Mouse (Mus musculus) limb, embryonic 15.5 days (tissue): ENCODE data around the gene D17H6S53E. TPM values are rescaled to one million over a fixed set of nuclear protein-coding genes. Genes with fewer than 3 reads are reported as not detected.

Experiments
- ATAC-seq: fragments of 200-750 bp; cut with Nextera tagmentation; 2 replicates; pipeline ENCODE4 v1.8.0; 2017; ENCODE audit warnings: low read depth, moderate TSS enrichment; ENCODE audit not compliant: insufficient number of reproducible peaks, low FRiP score, low TSS enrichment
- H3K27ac ChIP-seq: fragments of 300-500 bp; sonication (generic); 2 replicates; pipeline ENCODE4 v1.5.1; 2015; ENCODE audit warnings: moderate library complexity, mild to moderate bottlenecking, inconsistent platforms
- H3K27me3 ChIP-seq: fragments of 300-500 bp; sonication (generic); 2 replicates; pipeline ENCODE4 v1.6.1; 2015; ENCODE audit warnings: inconsistent platforms
- H3K36me3 ChIP-seq: fragments of 300-500 bp; sonication (generic); 2 replicates; pipeline ENCODE4 v1.6.1; 2015; ENCODE audit warnings: inconsistent platforms
- H3K4me1 ChIP-seq: fragments of 300-500 bp; sonication (generic); 2 replicates; pipeline ENCODE4 v1.6.1; 2015; ENCODE audit warnings: inconsistent platforms
- H3K4me2 ChIP-seq: fragments of 300-500 bp; sonication (generic); 2 replicates; pipeline ENCODE4 v1.6.1; 2015; ENCODE audit warnings: mild to moderate bottlenecking, inconsistent platforms
- H3K4me3 ChIP-seq: fragments of 300-500 bp; sonication (generic); 2 replicates; pipeline ENCODE4 v1.5.1; 2015; ENCODE audit warnings: mild to moderate bottlenecking, inconsistent platforms
- H3K9ac ChIP-seq: fragments of 300-500 bp; sonication (generic); 2 replicates; pipeline ENCODE4 v1.6.1; 2015; ENCODE audit warnings: inconsistent platforms
- H3K9me3 ChIP-seq: fragments of 300-500 bp; sonication (generic); 2 replicates; pipeline ENCODE4 v1.6.1; 2016; ENCODE audit warnings: inconsistent platforms
- WGBS: fragments of 180-500 bp; shearing (Covaris S2); methylation state at CpG from one replicate; pipeline ENCODE4 v1.1.7; 2015; 5-methylcytosine and 5-hydroxymethylcytosine counted together
- polyA plus RNA-seq: library from polyadenylated mRNA; unstranded; fragments of >200 nt; fragmentation: Nextera tagmentation; extraction: Ambion mirVana; gene quantifications from 2 replicates; pipeline ENCODE4 v1.2.1, GENCODE M21; 2015

The D17H6S53E gene
- polyA plus RNA-seq, 1 experiment from 2014 or later, result 10.5 TPM

GRCm38 (mm10) chr17:35139269-35139668 lies 13.1 kb downstream of the D17H6S53E start:
- Histone ChIP-seq H3K9ac (no peak overlapping the region), H3K4me2 (no peak overlapping the region), H3K27ac (no peak overlapping the region), H3K27me3 (no peaks in the 10 kb centered on the region), H3K4me1 (peaks cover 14% of the 10 kb centered on the region), H3K36me3 (peaks cover 61% of the 10 kb centered on the region), H3K4me3 (no peak overlapping the region), H3K9me3 (no peaks in the 10 kb centered on the region)
- 95% methylated on average over 3 of the region's 3 CpGs for WGBS
- ATAC-seq, result no peak

- H3K4me3 ChIP-seq, result no peak overlapping the region
- WGBS, result 81% methylated on average over 16 of the region's 16 CpGs
- ATAC-seq, result no peak
Measured at GRCm38 (mm10) chr17:35140490-35140996, 14.4 kb downstream of the D17H6S53E start.

GRCm38 (mm10) chr17:35141971-35142370 lies 15.8 kb downstream of the D17H6S53E start:
- no peak overlapping the region for H3K9ac ChIP-seq
- no peaks in the 10 kb centered on the region for H3K9me3 ChIP-seq
- WGBS, result 90% methylated on average over 6 of the region's 6 CpGs
- peaks cover 8% of the 10 kb centered on the region for H3K4me1 ChIP-seq
- no peak overlapping the region for H3K4me3 ChIP-seq
- H3K4me2 ChIP-seq, result no peak overlapping the region
- no peak overlapping the region for H3K27ac ChIP-seq
- H3K27me3 ChIP-seq, result no peaks in the 10 kb centered on the region
- ATAC-seq, result no peak
- H3K36me3 ChIP-seq, result peaks cover 88% of the 10 kb centered on the region

More at GRCm38 (mm10) chr17:35140490-35140996, 14.4 kb downstream of the D17H6S53E start:
- Histone ChIP-seq H3K9me3 (no peaks in the 10 kb centered on the region), H3K9ac (no peak overlapping the region), H3K4me2 (no peak overlapping the region), H3K27ac (no peak overlapping the region), H3K27me3 (no peaks in the 10 kb centered on the region), H3K36me3 (peaks cover 74% of the 10 kb centered on the region), H3K4me1 (peaks cover 14% of the 10 kb centered on the region)

GRCm38 (mm10) chr17:35146139-35146538 lies 20.0 kb downstream of the D17H6S53E start:
- no peak for ATAC-seq
- H3K9me3 ChIP-seq, result no peaks in the 10 kb centered on the region
- H3K27ac ChIP-seq, result no peak overlapping the region
- no peak overlapping the region for H3K9ac ChIP-seq
- no peaks in the 10 kb centered on the region for H3K27me3 ChIP-seq
- H3K4me1 ChIP-seq, result no peaks in the 10 kb centered on the region
- WGBS, result 86% methylated on average over 5 of the region's 5 CpGs
- H3K4me3 ChIP-seq, result no peak overlapping the region
- H3K36me3 ChIP-seq, result peaks cover 98% of the 10 kb centered on the region
- H3K4me2 ChIP-seq, result no peak overlapping the region

GRCm38 (mm10) chr17:35147348-35147747 lies 21.2 kb downstream of the D17H6S53E start:
- ATAC-seq, result no peak
- H3K4me3 ChIP-seq, result no peak overlapping the region
- H3K4me2 ChIP-seq, result no peak overlapping the region
- peaks cover 98% of the 10 kb centered on the region for H3K36me3 ChIP-seq
- H3K9me3 ChIP-seq, result no peaks in the 10 kb centered on the region
- no peak overlapping the region; the same call in 1 of the 2 replicates for H3K27ac ChIP-seq
- H3K4me1 ChIP-seq, result no peaks in the 10 kb centered on the region
- H3K27me3 ChIP-seq, result no peaks in the 10 kb centered on the region
- WGBS, result 39% methylated on average over 3 of the region's 3 CpGs
- no peak overlapping the region for H3K9ac ChIP-seq

GRCm38 (mm10) chr17:35147922-35148639 lies 21.9 kb downstream of the D17H6S53E start:
- H3K9me3 ChIP-seq, result no peaks in the 10 kb centered on the region
- WGBS, result 57% methylated on average over 5 of the region's 5 CpGs
- H3K27ac ChIP-seq, result 0 out of 2 replicates have a peak overlapping the region, but pooled peaks have one; percentile 52
- H3K36me3 ChIP-seq, result peaks cover 98% of the 10 kb centered on the region
- H3K9ac ChIP-seq, result no peak overlapping the region
- no peaks in the 10 kb centered on the region for H3K27me3 ChIP-seq
- H3K4me3 ChIP-seq, result no peak overlapping the region
- ATAC-seq, result no peak
- no peaks in the 10 kb centered on the region for H3K4me1 ChIP-seq
- no peak overlapping the region for H3K4me2 ChIP-seq

- no peak for ATAC-seq
- H3K4me2 ChIP-seq, result no peak overlapping the region
- no peak overlapping the region for H3K4me3 ChIP-seq
- 98% methylated on average over 4 of the region's 4 CpGs for WGBS
- no peak overlapping the region for H3K9ac ChIP-seq
- no peaks in the 10 kb centered on the region for H3K27me3 ChIP-seq
- H3K9me3 ChIP-seq, result no peaks in the 10 kb centered on the region
- peaks cover 10% of the 10 kb centered on the region for H3K4me1 ChIP-seq
- H3K36me3 ChIP-seq, result peaks cover 98% of the 10 kb centered on the region
- H3K27ac ChIP-seq, result no peak overlapping the region
Measured at GRCm38 (mm10) chr17:35152121-35152520, 25.9 kb downstream of the D17H6S53E start.

- Histone ChIP-seq H3K36me3 (peaks cover 98% of the 10 kb centered on the region), H3K4me1 (peaks cover 10% of the 10 kb centered on the region), H3K4me2 (no peak overlapping the region), H3K27me3 (no peaks in the 10 kb centered on the region), H3K9ac (no peak overlapping the region), H3K9me3 (no peaks in the 10 kb centered on the region), H3K27ac (no peak overlapping the region), H3K4me3 (no peak overlapping the region)
- ATAC-seq, result no peak
- WGBS, result 91% methylated on average over 9 of the region's 9 CpGs
Measured at GRCm38 (mm10) chr17:35153077-35153476, 26.9 kb downstream of the D17H6S53E start.

- Histone ChIP-seq H3K27ac (no peak overlapping the region), H3K4me2 (no peak overlapping the region), H3K4me3 (no peak overlapping the region), H3K9me3 (no peaks in the 10 kb centered on the region), H3K27me3 (no peaks in the 10 kb centered on the region), H3K36me3 (peaks cover 98% of the 10 kb centered on the region), H3K4me1 (peaks cover 10% of the 10 kb centered on the region), H3K9ac (no peak overlapping the region)
- 53% methylated on average over 4 of the region's 4 CpGs for WGBS
- ATAC-seq, result no peak
Measured at GRCm38 (mm10) chr17:35153931-35154330, 27.8 kb downstream of the D17H6S53E start.

GRCm38 (mm10) chr17:35154616-35155015 lies 28.4 kb downstream of the D17H6S53E start:
- Histone ChIP-seq H3K27ac (peak overlapping the region; percentile 48; the same call in 1 of the 2 replicates), H3K27me3 (no peaks in the 10 kb centered on the region), H3K4me3 (no peak overlapping the region), H3K4me2 (no peak overlapping the region), H3K36me3 (peaks cover 98% of the 10 kb centered on the region), H3K9ac (no peak overlapping the region), H3K4me1 (peaks cover 10% of the 10 kb centered on the region), H3K9me3 (no peaks in the 10 kb centered on the region)
- ATAC-seq, result no peak
- WGBS, result 80% methylated on average over 7 of the region's 7 CpGs

- Histone ChIP-seq H3K4me3 (no peak overlapping the region), H3K4me1 (peaks cover 10% of the 10 kb centered on the region), H3K27ac (no peak overlapping the region), H3K27me3 (no peaks in the 10 kb centered on the region), H3K9me3 (no peaks in the 10 kb centered on the region), H3K9ac (no peak overlapping the region), H3K36me3 (peaks cover 98% of the 10 kb centered on the region), H3K4me2 (no peak overlapping the region)
- no peak for ATAC-seq
- WGBS, result 88% methylated on average over 12 of the region's 12 CpGs
Measured at GRCm38 (mm10) chr17:35155451-35155850, 29.3 kb downstream of the D17H6S53E start.

- H3K4me3 ChIP-seq, result no peak overlapping the region
- no peak overlapping the region for H3K27ac ChIP-seq
- no peak overlapping the region for H3K4me2 ChIP-seq
- 85% methylated on average over 33 of the region's 33 CpGs for WGBS
- no peaks in the 10 kb centered on the region for H3K9me3 ChIP-seq
- no peak overlapping the region for H3K9ac ChIP-seq
- H3K27me3 ChIP-seq, result no peaks in the 10 kb centered on the region
- peaks cover 100% of the 10 kb centered on the region for H3K36me3 ChIP-seq
- peaks cover 18% of the 10 kb centered on the region for H3K4me1 ChIP-seq
- no peak for ATAC-seq
Measured at GRCm38 (mm10) chr17:35156461-35157200, 30.5 kb downstream of the D17H6S53E start.
